Mouse (Mus musculus) hindbrain, embryonic 14.5 days (tissue): ENCODE measurements at regions not wholly inside any gene's neighbourhood (a gene's known extent, or its start where the extent isn't known, plus 50 kb on each side); places are given as distances from the start of the nearest gene placed in this dataset.

Source experiments
- ATAC-seq: fragments of 200-750 bp; cut with Nextera tagmentation; 2 replicates; pipeline ENCODE4 v1.8.0; 2017; ENCODE audit warnings: moderate number of reproducible peaks, mild to moderate bottlenecking, moderate TSS enrichment, moderate library complexity; ENCODE audit not compliant: low FRiP score
- DNase-seq: peaks from one replicate; pipeline ENCODE4 v3.0.0-alpha.2; 2015; ENCODE audit warnings: low spot score
- H3K27ac ChIP-seq: fragments of 300-500 bp; sonication (generic); 2 replicates; pipeline ENCODE4 v1.5.1; 2014; ENCODE audit warnings: mild to moderate bottlenecking, moderate library complexity
- H3K27me3 ChIP-seq: fragments of 300-500 bp; sonication (generic); 2 replicates; pipeline ENCODE4 v1.6.1; 2014; ENCODE audit warnings: mild to moderate bottlenecking, low read length, mixed read lengths; ENCODE audit not compliant: control insufficient read depth, insufficient read depth
- H3K36me3 ChIP-seq: fragments of 300-500 bp; sonication (generic); replicated peaks from 2 replicates; pipeline ENCODE4 v1.6.1; 2014; ENCODE audit not compliant: control insufficient read depth, insufficient read depth
- H3K4me1 ChIP-seq: fragments of 300-500 bp; sonication (generic); replicated peaks from 2 replicates; pipeline ENCODE4 v1.6.1; 2014; ENCODE audit warnings: antibody characterized with exemption, low read length, mixed read lengths; ENCODE audit not compliant: control insufficient read depth, insufficient read depth
- H3K4me2 ChIP-seq: fragments of 300-500 bp; sonication (generic); replicated peaks from 2 replicates; pipeline ENCODE4 v1.6.1; 2014; ENCODE audit warnings: mild to moderate bottlenecking, moderate library complexity
- H3K4me3 ChIP-seq: fragments of 300-500 bp; sonication (generic); replicated peaks from 2 replicates; pipeline ENCODE4 v1.5.1; 2014; ENCODE audit warnings: mild to moderate bottlenecking, low read length
- H3K9ac ChIP-seq: fragments of 300-500 bp; sonication (generic); 2 replicates; pipeline ENCODE4 v1.6.1; 2014
- H3K9me3 ChIP-seq: fragments of 300-500 bp; sonication (generic); 2 replicates; pipeline ENCODE4 v1.6.1; 2016; ENCODE audit warnings: low read length; ENCODE audit not compliant: control insufficient read depth
- WGBS: fragments of 180-500 bp; shearing (Covaris S2); extraction: QIAGEN DNeasy Blood & Tissue Kit; methylation state at CpG from one replicate; pipeline ENCODE4 v1.1.7; 2014; 5-methylcytosine and 5-hydroxymethylcytosine counted together

DNA sequence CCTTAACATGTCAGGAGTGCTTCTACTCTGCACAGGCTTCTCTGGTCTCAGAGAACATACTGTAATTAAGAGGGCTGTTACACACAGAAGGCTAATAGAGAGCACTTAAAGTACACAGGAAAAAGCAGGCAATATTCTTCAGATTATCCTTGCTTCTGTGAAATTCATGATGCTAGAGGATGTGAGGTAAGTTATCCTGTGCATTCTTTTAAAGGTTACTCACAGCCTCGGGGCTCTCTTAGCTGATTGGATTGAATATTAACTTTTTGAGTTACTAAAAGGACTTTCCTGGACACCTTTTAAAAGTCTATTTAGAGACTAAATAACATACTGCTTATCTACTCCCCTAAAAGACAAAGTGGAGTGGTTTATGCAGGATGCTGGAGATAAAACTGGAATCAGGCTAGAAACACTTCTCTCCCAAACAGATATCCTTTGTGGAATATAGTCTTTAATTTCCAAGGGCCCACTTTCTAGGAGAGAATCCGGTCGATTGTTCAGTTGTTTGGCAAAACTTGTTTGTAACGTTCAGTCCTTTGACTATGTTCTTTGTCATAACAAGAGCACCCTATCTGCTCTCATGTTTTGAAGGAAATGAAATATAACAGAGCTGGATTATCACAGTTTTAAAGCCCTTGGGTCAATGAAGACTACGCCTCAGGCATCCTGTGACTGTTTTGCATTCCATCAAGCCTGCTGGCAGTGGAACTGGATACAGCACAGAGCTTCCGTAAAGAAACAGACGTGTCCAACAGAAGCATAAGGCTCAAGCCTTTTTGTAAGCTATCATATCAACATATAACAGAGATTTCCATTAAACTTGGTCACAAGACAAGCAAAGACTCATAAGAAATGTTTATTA is 537.5 kb upstream of the Map3k7 start:
- 81% methylated on average over 7 of the region's 7 CpGs for WGBS
- H3K9me3 ChIP-seq = no peaks in the 10 kb centered on the region
- H3K36me3 ChIP-seq = no peaks in the 10 kb centered on the region
- H3K4me2 ChIP-seq = no peak overlapping the region
- no peaks in the 10 kb centered on the region for H3K4me1 ChIP-seq
- ATAC-seq (no peak), DNase-seq (no peak)
- H3K4me3 ChIP-seq = no peak overlapping the region
- no peak overlapping the region for H3K27ac ChIP-seq
- H3K27me3 ChIP-seq = no peaks in the 10 kb centered on the region
- no peak overlapping the region for H3K9ac ChIP-seq

DNA sequence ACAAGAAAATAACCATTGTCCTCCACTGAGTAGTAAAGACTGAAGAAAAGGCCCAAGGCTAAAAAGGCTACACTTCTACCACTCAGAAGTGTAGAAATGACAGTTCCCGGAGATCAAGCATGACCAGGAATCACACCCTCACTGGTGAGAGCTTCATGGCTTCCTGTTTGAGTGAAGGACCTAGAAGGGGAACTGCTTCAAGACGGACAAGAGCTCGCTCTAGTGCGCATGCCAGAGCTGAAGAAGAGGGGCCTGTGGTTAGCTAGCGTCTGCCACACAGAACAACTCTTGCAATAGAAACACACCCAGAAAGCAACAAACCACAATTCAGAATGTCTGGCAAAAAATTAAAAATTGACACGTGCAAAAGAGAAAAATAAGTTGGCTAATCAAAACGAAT is 530.0 kb upstream of the Map3k7 start:
- Histone ChIP-seq H3K27ac (no peak overlapping the region), H3K27me3 (no peaks in the 10 kb centered on the region), H3K4me2 (no peak overlapping the region), H3K9me3 (no peaks in the 10 kb centered on the region), H3K4me1 (peaks cover 7% of the 10 kb centered on the region; the same call in 1 of the 2 replicates), H3K4me3 (no peak overlapping the region), H3K36me3 (no peaks in the 10 kb centered on the region), H3K9ac (no peak overlapping the region)
- DNase-seq = no peak
- 90% methylated on average over 7 of the region's 7 CpGs for WGBS
- no peak for ATAC-seq

DNA sequence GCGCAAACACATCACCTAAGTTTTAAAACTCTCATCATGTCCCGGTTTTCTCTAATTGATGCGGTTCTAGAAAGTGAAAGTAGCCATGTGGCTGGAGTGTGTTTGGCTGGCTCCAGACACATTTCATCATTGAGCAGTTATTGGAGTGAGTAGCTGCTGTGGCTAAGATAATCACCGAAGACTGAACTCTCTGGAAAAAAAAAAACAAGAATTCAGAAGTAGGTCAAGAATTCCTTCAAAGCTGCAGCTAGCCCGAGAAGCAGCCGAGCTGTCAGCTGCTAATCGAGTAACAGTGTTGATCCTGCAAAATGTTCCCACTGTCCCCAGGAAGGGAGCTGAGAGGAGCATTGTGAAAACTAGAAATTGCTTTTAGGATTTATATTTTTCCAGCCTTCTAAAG is 509.0 kb upstream of the Map3k7 start:
- Histone ChIP-seq H3K36me3 (no peaks in the 10 kb centered on the region), H3K9me3 (no peaks in the 10 kb centered on the region), H3K4me3 (no peak overlapping the region), H3K4me1 (0 out of 2 replicates have a peak, but pooled peaks cover 5% of the 10 kb centered on the region), H3K27ac (no peak overlapping the region), H3K27me3 (no peaks in the 10 kb centered on the region), H3K9ac (no peak overlapping the region), H3K4me2 (no peak overlapping the region)
- ATAC-seq = no peak
- no peak for DNase-seq
- 73% methylated on average over 7 of the region's 7 CpGs for WGBS

DNA sequence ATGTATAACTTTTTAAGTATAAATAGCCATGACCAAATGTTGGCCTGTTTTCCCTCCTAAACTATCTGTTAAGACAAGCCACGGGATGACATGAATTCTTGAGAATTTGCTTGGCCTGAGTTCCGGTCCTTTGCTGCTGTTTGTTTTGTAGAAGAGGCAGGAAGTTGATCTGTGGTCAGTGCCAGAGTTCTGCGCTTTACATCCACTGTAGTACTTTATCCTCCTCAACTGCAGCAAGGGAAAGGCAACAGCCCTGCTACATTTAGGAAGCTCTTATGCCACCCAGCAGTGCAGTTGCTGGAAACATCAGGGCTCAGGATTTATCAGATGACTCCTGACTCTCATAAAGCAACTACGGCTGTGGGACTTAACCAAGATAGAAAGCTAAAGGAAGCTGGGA is 508.4 kb upstream of the Map3k7 start:
- no peak for DNase-seq
- Histone ChIP-seq H3K9ac (no peak overlapping the region), H3K4me3 (no peak overlapping the region), H3K36me3 (no peaks in the 10 kb centered on the region), H3K4me1 (0 out of 2 replicates have a peak, but pooled peaks cover 5% of the 10 kb centered on the region), H3K27ac (no peak overlapping the region), H3K4me2 (no peak overlapping the region), H3K27me3 (no peaks in the 10 kb centered on the region), H3K9me3 (no peaks in the 10 kb centered on the region)
- 85% methylated on average over 4 of the region's 4 CpGs for WGBS
- no peak for ATAC-seq

DNA sequence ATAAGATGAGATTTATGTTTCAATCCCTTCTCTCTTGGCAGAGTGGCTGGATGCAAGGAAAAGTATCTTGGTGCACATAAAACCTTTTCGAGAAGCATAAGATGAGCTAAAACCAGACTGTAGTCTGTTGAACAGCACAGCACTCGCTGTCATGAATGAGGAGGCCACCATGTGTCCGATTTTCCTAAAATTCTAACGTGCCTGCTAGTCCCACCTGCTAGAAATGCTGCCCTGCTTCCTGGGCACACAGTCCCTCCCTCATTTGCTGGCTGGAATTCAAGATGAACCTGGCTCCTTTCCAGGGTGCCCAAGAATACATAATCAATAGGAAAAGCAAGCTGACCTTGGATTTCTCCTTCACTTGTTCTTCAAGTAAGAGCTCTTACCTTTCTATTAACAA is 501.4 kb upstream of the Map3k7 start:
- no peaks in the 10 kb centered on the region for H3K4me1 ChIP-seq
- no peaks in the 10 kb centered on the region for H3K9me3 ChIP-seq
- DNase-seq (no peak), ATAC-seq (no peak)
- H3K27ac ChIP-seq = no peak overlapping the region
- H3K4me2 ChIP-seq = no peak overlapping the region
- 73% methylated on average over 4 of the region's 4 CpGs for WGBS
- H3K4me3 ChIP-seq = no peak overlapping the region
- H3K36me3 ChIP-seq = no peaks in the 10 kb centered on the region
- H3K27me3 ChIP-seq = no peaks in the 10 kb centered on the region
- no peak overlapping the region for H3K9ac ChIP-seq

DNA sequence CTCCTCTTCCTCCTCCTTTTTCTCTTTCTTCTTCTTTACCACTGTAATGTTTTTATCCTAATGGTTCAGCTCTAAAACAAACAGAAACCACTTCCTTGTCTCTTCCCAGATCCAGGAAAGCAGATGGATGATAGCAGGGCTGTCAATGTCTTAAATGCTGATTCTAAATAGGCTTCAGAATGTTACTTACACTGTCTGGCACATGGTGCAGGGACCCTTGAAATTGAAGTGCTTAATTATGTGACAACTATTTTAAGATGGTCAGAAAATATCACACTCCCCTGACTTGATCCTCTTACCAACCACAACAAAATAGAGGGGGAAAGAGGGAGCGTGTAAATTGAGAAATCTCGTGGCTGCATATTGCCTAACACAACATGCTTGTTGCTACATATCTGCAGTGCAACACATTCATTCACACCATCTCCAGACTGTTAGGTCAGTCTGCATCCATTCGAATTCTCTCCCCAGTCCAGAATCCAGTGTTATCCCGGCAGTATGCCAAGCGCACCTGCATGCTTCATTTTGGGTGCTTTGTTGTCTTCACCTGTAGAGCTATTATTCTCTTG is 500.7 kb upstream of the Map3k7 start:
- Histone ChIP-seq H3K36me3 (no peaks in the 10 kb centered on the region), H3K4me2 (no peak overlapping the region), H3K27me3 (no peaks in the 10 kb centered on the region), H3K9ac (no peak overlapping the region), H3K9me3 (no peaks in the 10 kb centered on the region), H3K4me1 (no peaks in the 10 kb centered on the region), H3K4me3 (no peak overlapping the region), H3K27ac (no peak overlapping the region)
- ATAC-seq (no peak), DNase-seq (no peak)
- 94% methylated on average over 5 of the region's 5 CpGs for WGBS

DNA sequence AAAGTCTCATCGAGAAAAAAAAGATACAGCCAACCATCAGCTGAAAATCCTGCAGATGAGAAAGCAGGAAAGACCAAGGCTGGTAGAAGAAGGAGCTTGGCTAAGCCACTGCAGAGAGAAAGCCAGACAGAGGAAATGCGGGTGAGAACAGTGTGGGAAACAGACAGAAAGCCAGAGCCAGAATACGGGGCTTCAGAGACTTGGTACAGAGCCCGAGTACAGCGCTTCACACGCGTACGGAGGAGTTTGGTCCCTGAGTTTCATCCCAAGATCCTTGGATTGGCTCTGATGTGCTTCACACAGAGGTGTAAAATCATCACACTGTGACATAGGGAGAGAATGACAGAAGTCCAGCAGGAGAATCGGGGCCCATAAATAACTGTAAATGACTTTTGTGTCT is 495.6 kb upstream of the Map3k7 start:
- 62% methylated on average over 9 of the region's 9 CpGs for WGBS
- Histone ChIP-seq H3K36me3 (no peaks in the 10 kb centered on the region), H3K9me3 (no peaks in the 10 kb centered on the region), H3K4me3 (no peak overlapping the region), H3K4me2 (no peak overlapping the region), H3K9ac (no peak overlapping the region), H3K27me3 (no peaks in the 10 kb centered on the region), H3K4me1 (0 out of 2 replicates have a peak, but pooled peaks cover 4% of the 10 kb centered on the region), H3K27ac (no peak overlapping the region)
- DNase-seq = no peak
- no peak for ATAC-seq

DNA sequence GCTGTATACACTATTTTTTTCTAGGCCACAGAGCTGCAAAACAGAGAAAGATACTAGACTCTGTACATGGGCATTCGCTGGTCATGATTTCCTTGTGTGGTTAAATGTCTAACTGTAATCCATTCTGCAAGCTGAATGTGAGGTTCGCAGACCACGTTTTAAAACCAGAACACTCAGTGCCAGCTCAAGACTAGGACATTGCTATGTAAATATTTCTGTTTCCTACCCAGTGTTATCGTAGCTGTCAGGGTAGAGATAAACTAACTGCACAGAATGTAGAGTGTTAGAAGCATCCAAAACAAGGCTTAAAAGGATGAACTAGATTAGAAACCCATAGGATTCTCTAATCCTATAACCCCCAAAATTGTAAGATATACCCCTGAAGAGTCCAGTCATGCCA is 494.1 kb upstream of the Map3k7 start:
- no peak overlapping the region for H3K9ac ChIP-seq
- no peaks in the 10 kb centered on the region for H3K36me3 ChIP-seq
- no peaks in the 10 kb centered on the region for H3K9me3 ChIP-seq
- 80% methylated on average over 4 of the region's 4 CpGs for WGBS
- H3K4me2 ChIP-seq = no peak overlapping the region
- DNase-seq (no peak), ATAC-seq (no peak)
- H3K4me1 ChIP-seq = 0 out of 2 replicates have a peak, but pooled peaks cover 4% of the 10 kb centered on the region
- no peak overlapping the region for H3K4me3 ChIP-seq
- H3K27ac ChIP-seq = no peak overlapping the region
- no peaks in the 10 kb centered on the region for H3K27me3 ChIP-seq

DNA sequence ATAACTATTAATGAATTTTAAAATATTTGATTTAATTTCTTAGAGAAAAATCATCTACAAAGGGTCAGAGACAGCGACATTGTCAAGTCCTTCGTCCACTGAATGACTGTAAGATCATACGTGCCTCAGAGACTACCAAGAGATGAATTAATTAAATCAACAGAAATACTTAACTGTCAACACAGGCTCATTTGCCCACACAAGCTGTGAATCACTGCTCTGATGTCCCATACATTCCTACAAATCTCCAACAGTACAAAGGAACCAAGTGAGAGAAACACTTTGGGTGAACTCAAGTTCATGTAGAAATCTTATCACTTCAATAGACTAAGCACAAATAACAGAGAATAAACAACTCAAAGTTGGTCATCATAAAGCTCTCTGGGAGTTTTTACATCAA is 471.4 kb upstream of the Map3k7 start:
- Histone ChIP-seq H3K27ac (no peak overlapping the region), H3K27me3 (no peaks in the 10 kb centered on the region), H3K4me3 (no peak overlapping the region), H3K4me2 (no peak overlapping the region), H3K36me3 (no peaks in the 10 kb centered on the region), H3K9ac (no peak overlapping the region), H3K9me3 (no peaks in the 10 kb centered on the region), H3K4me1 (no peaks in the 10 kb centered on the region)
- WGBS = 65% methylated on average over 3 of the region's 3 CpGs
- DNase-seq = no peak
- no peak for ATAC-seq
